8 mouse cellular contexts compared by ENCODE assay signal in genomic region chr15:97766194-97766593, GRCm38 (mm10). TPM values are rescaled to one million over a fixed set of nuclear protein-coding genes. Genes with fewer than 3 reads are reported as not detected.
DNase-seq lines count a peak whose midpoint lies in the region; ATAC-seq and TF ChIP-seq lines count a peak whose summit lies in the region.

No protein-coding gene starts in this region.

- peaks cover 27% of the 10 kb centered on the region for H3K4me1 ChIP-seq in neural tube, embryonic 11.5 days (ENCODE audit: control insufficient read depth, insufficient read depth, low read length)
- H3K4me1 ChIP-seq in hindbrain, postnatal 0 days (ENCODE audit: insufficient read depth, low read length) = peaks cover 30% of the 10 kb centered on the region
- H3K4me1 ChIP-seq in neural tube, embryonic 13.5 days (replicated peaks) = peaks cover 51% of the 10 kb centered on the region

- peak overlapping the region; percentile 31; the same call in 1 of the 2 replicates for H3K4me3 ChIP-seq in neural tube, embryonic 11.5 days (ENCODE audit: low read depth, low read length)
- H3K4me3 ChIP-seq in hindbrain, postnatal 0 days (ENCODE audit: low read length) = peak overlapping the region; percentile 51
- peak overlapping the region; percentile 48 for H3K4me3 ChIP-seq in neural tube, embryonic 13.5 days

- H3K9me3 ChIP-seq in neural tube, embryonic 11.5 days (ENCODE audit: control insufficient read depth, low read length) = no peaks in the 10 kb centered on the region
- H3K9me3 ChIP-seq in hindbrain, postnatal 0 days (ENCODE audit: low read length) = no peaks in the 10 kb centered on the region
- H3K9me3 ChIP-seq in neural tube, embryonic 13.5 days = no peaks in the 10 kb centered on the region

- DNase-seq in gastrocnemius, postnatal 25 days = peak; percentile 22
- DNase-seq in gastrocnemius, postnatal 14 days = no peak
- peak; percentile 65 for DNase-seq in neural tube, embryonic 11.5 days (ENCODE audit: low spot score)
- no peak for DNase-seq in neural tube, embryonic 10.5 days (ENCODE audit: extremely low spot score, low spot score)
- DNase-seq in hindbrain, postnatal 0 days (ENCODE audit: low spot score) = peak; percentile 79
- no peak for DNase-seq in frontal cortex, postnatal 25 days (ENCODE audit: low spot score in 2 of 2)

- intact Hi-C loops in gastrocnemius, postnatal 14 days (cut with DNase I; ENCODE audit: low total_unique reads) = no loop called here

- TF ChIP-seq CTCF in hindbrain, postnatal 0 days (IDR thresholded peaks at IDR 0.05; ENCODE audit: low read depth) = peak; percentile 15; the same call in 1 of the 2 replicates

- peak; percentile 27; the same call in 1 of the 2 replicates for ATAC-seq in neural tube, embryonic 11.5 days (ENCODE audit: insufficient read depth, low FRiP score, low TSS enrichment)
- peak; percentile 51 for ATAC-seq in hindbrain, postnatal 0 days
- ATAC-seq in neural tube, embryonic 13.5 days (ENCODE audit: low read depth) = peak; percentile 41
- ATAC-seq in granulocyte monocyte progenitor cell, adult 5-6 weeks (replicated peaks; ENCODE audit: poor library complexity, severe bottlenecking) = no peak

- H3K4me2 ChIP-seq in neural tube, embryonic 11.5 days (ENCODE audit: low read depth) = peak overlapping the region; percentile 89
- peak overlapping the region; percentile 95 for H3K4me2 ChIP-seq in hindbrain, postnatal 0 days (ENCODE audit: low read depth, low read length)
- H3K4me2 ChIP-seq in neural tube, embryonic 13.5 days = peak overlapping the region; percentile 87

- H3K27me3 ChIP-seq in neural tube, embryonic 11.5 days (ENCODE audit: control insufficient read depth, insufficient read depth, low read length) = peaks cover 13% of the 10 kb centered on the region; the same call in 1 of the 2 replicates
- H3K27me3 ChIP-seq in hindbrain, postnatal 0 days (ENCODE audit: insufficient read depth, low read length) = no peaks in the 10 kb centered on the region
- H3K27me3 ChIP-seq in neural tube, embryonic 13.5 days = peaks cover 61% of the 10 kb centered on the region

- no peak overlapping the region for H3K9ac ChIP-seq in neural tube, embryonic 11.5 days (ENCODE audit: low read length)
- H3K9ac ChIP-seq in hindbrain, postnatal 0 days (replicated peaks; ENCODE audit: low read length) = peak overlapping the region; percentile 63
- peak overlapping the region; percentile 69 for H3K9ac ChIP-seq in neural tube, embryonic 13.5 days

- WGBS in neural tube, embryonic 11.5 days = 11% methylated on average over 8 of the region's 8 CpGs
- WGBS in hindbrain, postnatal 0 days = 2% methylated on average over 8 of the region's 8 CpGs
- 6% methylated on average over 8 of the region's 8 CpGs for WGBS in neural tube, embryonic 13.5 days

- peak overlapping the region; percentile 2; the same call in 1 of the 2 replicates for H3K27ac ChIP-seq in neural tube, embryonic 11.5 days (ENCODE audit: low read depth, low read length)
- H3K27ac ChIP-seq in hindbrain, postnatal 0 days = peak overlapping the region; percentile 78
- H3K27ac ChIP-seq in neural tube, embryonic 13.5 days (replicated peaks) = peak overlapping the region; percentile 73

- no peaks in the 10 kb centered on the region for H3K36me3 ChIP-seq in neural tube, embryonic 11.5 days (ENCODE audit: control insufficient read depth, insufficient read depth, low read length)
- H3K36me3 ChIP-seq in hindbrain, postnatal 0 days (ENCODE audit: insufficient read depth, low read length) = no peaks in the 10 kb centered on the region
- no peaks in the 10 kb centered on the region for H3K36me3 ChIP-seq in neural tube, embryonic 13.5 days

RNA-seq across cellular contexts. Expression of gene Rapgef3, which starts 1.6 kb away (rescaled TPM):
- 1 to 10 TPM; 3.7 to 8.1 TPM for total RNA-seq in gastrocnemius, postnatal 25 days (2021)
- 1 to 10 TPM; 6.2 to 9.7 TPM for total RNA-seq in gastrocnemius, postnatal 14 days (2021)
- polyA plus RNA-seq in neural tube, embryonic 11.5 days (2014; fragmentation: Nextera tagmentation; extraction: Ambion mirVana) = 3.5 and 6.0 TPM in 2 replicates
- total RNA-seq in hindbrain, postnatal 0 days (2014; rRNA removed) = 26.4 and 41.9 TPM in 2 replicates
- polyA plus RNA-seq in hindbrain, postnatal 0 days (2015; fragmentation: Nextera tagmentation; extraction: Ambion mirVana) = 10.3 and 12.2 TPM in 2 replicates
- 10.8 and 12.0 TPM in 2 replicates for polyA plus RNA-seq in neural tube, embryonic 13.5 days (2015; fragmentation: Nextera tagmentation; extraction: Ambion mirVana)
- 8.4 and 33.0 TPM in 2 replicates for total RNA-seq in granulocyte monocyte progenitor cell, adult 5-6 weeks (2014; fragmentation: Nextera tagmentation)
- total RNA-seq in granulocyte monocyte progenitor cell, adult 5-6 weeks (2017) = 11.9 and 19.1 TPM in 2 replicates

RNA-seq across cellular contexts. Expression of gene Slc48a1, which starts 12.1 kb away (rescaled TPM):
- 10 to 100 TPM; 44.7 to 47.2 TPM for total RNA-seq in gastrocnemius, postnatal 25 days (2021)
- 10 to 100 TPM; 39.9 to 40.3 TPM for total RNA-seq in gastrocnemius, postnatal 14 days (2021)
- polyA plus RNA-seq in neural tube, embryonic 11.5 days (2014; fragmentation: Nextera tagmentation; extraction: Ambion mirVana) = 29.2 and 29.3 TPM in 2 replicates
- total RNA-seq in hindbrain, postnatal 0 days (2014; rRNA removed) = 84.4 and 89.3 TPM in 2 replicates
- polyA plus RNA-seq in hindbrain, postnatal 0 days (2015; fragmentation: Nextera tagmentation; extraction: Ambion mirVana) = 140 and 152 TPM in 2 replicates
- 54.5 and 66.0 TPM in 2 replicates for polyA plus RNA-seq in neural tube, embryonic 13.5 days (2015; fragmentation: Nextera tagmentation; extraction: Ambion mirVana)
- 97.0 and 99.2 TPM in 2 replicates for total RNA-seq in granulocyte monocyte progenitor cell, adult 5-6 weeks (2014; fragmentation: Nextera tagmentation)
- 67.6 and 71.6 TPM in 2 replicates for total RNA-seq in granulocyte monocyte progenitor cell, adult 5-6 weeks (2017)

RNA-seq across cellular contexts. Expression of gene Endou, which starts 35.1 kb away (rescaled TPM):
- total RNA-seq in gastrocnemius, postnatal 25 days (2021) = under 1 TPM; 0.36 to 0.91 TPM
- total RNA-seq in gastrocnemius, postnatal 14 days (2021) = under 1 TPM; 0.49 to 0.60 TPM
- polyA plus RNA-seq in neural tube, embryonic 11.5 days (2014; fragmentation: Nextera tagmentation; extraction: Ambion mirVana) = 0.20 and 0.32 TPM in 2 replicates
- 0.10 TPM in 1 of 2 replicates, not detected in the other for total RNA-seq in hindbrain, postnatal 0 days (2014; rRNA removed)
- polyA plus RNA-seq in hindbrain, postnatal 0 days (2015; fragmentation: Nextera tagmentation; extraction: Ambion mirVana) = 0.44 and 0.49 TPM in 2 replicates
- polyA plus RNA-seq in neural tube, embryonic 13.5 days (2015; fragmentation: Nextera tagmentation; extraction: Ambion mirVana) = 0.25 and 0.29 TPM in 2 replicates
- total RNA-seq in granulocyte monocyte progenitor cell, adult 5-6 weeks (2014; fragmentation: Nextera tagmentation) = 0.53 and 2.8 TPM in 2 replicates
- 1.7 and 2.2 TPM in 2 replicates for total RNA-seq in granulocyte monocyte progenitor cell, adult 5-6 weeks (2017)

Comparison
In these comparisons a context has a peak if more than half of its experiments do, and no peak if none do; other contexts are left out.
1. DNase-seq: peak in gastrocnemius, postnatal 25 days (single experiment), neural tube, embryonic 11.5 days (single experiment) and hindbrain, postnatal 0 days (single experiment); none in gastrocnemius, postnatal 14 days (single experiment), neural tube, embryonic 10.5 days (single experiment) and frontal cortex, postnatal 25 days (0 of 2).
2. H3K27ac ChIP-seq: peak in every context shown above with its lines; median percentile 78 in hindbrain, postnatal 0 days; 73 in neural tube, embryonic 13.5 days; 2 in neural tube, embryonic 11.5 days.
3. Peak in every context shown above with its lines, with median percentiles within 50 percentile points of each other: H3K4me2 ChIP-seq and H3K4me3 ChIP-seq.